Mouse (Mus musculus): ENCODE measurements around the gene Nsl1.

Nsl1 gene

GRCm38 (mm10) chr1:191093578-191093977 is 30.8 kb downstream of the Nsl1 start:
- DNase-seq (ENCODE audit: low read depth, low spot score): no peak

- no peak for DNase-seq (ENCODE audit: low read depth, low spot score)
These were observed 32.2 kb downstream of the Nsl1 start for GRCm38 (mm10) chr1:191095019-191095418.

- no peak for DNase-seq (ENCODE audit: low read depth, low spot score)
These were observed 34.3 kb downstream of the Nsl1 start for GRCm38 (mm10) chr1:191096871-191097681.

GRCm38 (mm10) chr1:191097802-191098747 is 35.3 kb downstream of the Nsl1 start, which contains the start of gene Batf3:
Batf3 (plus strand) TSS chr1:191097847.
- DNase-seq (ENCODE audit: low read depth, low spot score): peak; percentile 34

GRCm38 (mm10) chr1:191099114-191099513 is 36.3 kb downstream of the Nsl1 start:
- DNase-seq (ENCODE audit: low read depth, low spot score): no peak

- DNase-seq (ENCODE audit: low read depth, low spot score): no peak
These were observed 37.0 kb downstream of the Nsl1 start for GRCm38 (mm10) chr1:191099772-191100291.

GRCm38 (mm10) chr1:191102730-191103370 is 40.0 kb downstream of the Nsl1 start:
- DNase-seq (ENCODE audit: low read depth, low spot score): no peak

- DNase-seq (ENCODE audit: low read depth, low spot score): no peak
These were observed 42.4 kb downstream of the Nsl1 start for GRCm38 (mm10) chr1:191105246-191105645.

- no peak for DNase-seq (ENCODE audit: low read depth, low spot score)
These were observed 44.5 kb downstream of the Nsl1 start for GRCm38 (mm10) chr1:191107306-191107705.

GRCm38 (mm10) chr1:191109907-191110306 is 47.1 kb downstream of the Nsl1 start:
- no peak for DNase-seq (ENCODE audit: low read depth, low spot score)

GRCm38 (mm10) chr1:191111146-191111545 is 48.3 kb downstream of the Nsl1 start:
- no peak for DNase-seq (ENCODE audit: low read depth, low spot score)

- no peak for DNase-seq (ENCODE audit: low read depth, low spot score)
These were observed 52.1 kb downstream of the Nsl1 start for GRCm38 (mm10) chr1:191114868-191115267.

GRCm38 (mm10) chr1:191115514-191116238 is 52.9 kb downstream of the Nsl1 start:
- no peak for DNase-seq (ENCODE audit: low read depth, low spot score)

- DNase-seq (ENCODE audit: low read depth, low spot score): no peak
These were observed 59.9 kb downstream of the Nsl1 start for GRCm38 (mm10) chr1:191122744-191123143.

- no peak for DNase-seq (ENCODE audit: low read depth, low spot score)
These were observed 60.9 kb downstream of the Nsl1 start for GRCm38 (mm10) chr1:191123696-191124095.

- DNase-seq (ENCODE audit: low read depth, low spot score): no peak
These were observed 61.5 kb downstream of the Nsl1 start for GRCm38 (mm10) chr1:191124288-191124687.

- DNase-seq (ENCODE audit: low read depth, low spot score): peak; percentile 13
These were observed 63.2 kb downstream of the Nsl1 start for GRCm38 (mm10) chr1:191125811-191126638.

- no peak for DNase-seq (ENCODE audit: low read depth, low spot score)
These were observed 68.9 kb downstream of the Nsl1 start for GRCm38 (mm10) chr1:191131692-191132091.

- no peak for DNase-seq (ENCODE audit: low read depth, low spot score)
These were observed 69.4 kb downstream of the Nsl1 start for GRCm38 (mm10) chr1:191132240-191132639.

- DNase-seq (ENCODE audit: low read depth, low spot score): no peak
These were observed 70.1 kb downstream of the Nsl1 start for GRCm38 (mm10) chr1:191132934-191133333.

Data from embryo, embryonic 11.5 days (tissue).